Mouse (Mus musculus) kidney, adult 2 months (tissue): ENCODE measurements around the gene Neb.

Experiments
- CTCF ChIP-seq: fragments of 200-500 bp; conservative IDR thresholded peaks from 2 replicates; pipeline ENCODE4 v1.5.1; 2011; ENCODE audit warnings: low read depth, mild to moderate bottlenecking, control low read depth, low read length, moderate library complexity, mixed read lengths; ENCODE audit not compliant: insufficient read depth, insufficient read length
- POLR2A ChIP-seq: fragments of 200-500 bp; IDR thresholded peaks from one replicate; pipeline ENCODE4 v1.6.1; 2011; ENCODE audit warnings: low read depth, low read length, control low read depth

- TF ChIP-seq CTCF (no peak), POLR2A (no peak)
Observed at GRCm38 (mm10) chr2:52424248-52424728, 46.0 kb upstream of the Neb start.
